Mouse (Mus musculus) CH12.LX (cell line): ENCODE data around the gene Pigu.

Source experiments
- CTCF ChIP-seq, 2 experiments: IDR thresholded peaks in 1 of 2; conservative IDR thresholded peaks in 1 of 2; 2 replicates each; pipeline ENCODE4 v1.5.1; 2011 to 2012; ENCODE audit warnings: low read depth in 2 of 2, low read length in 2 of 2, improper control_type of control experiment in 1 of 2, inconsistent platforms in 1 of 2, mild to moderate bottlenecking in 1 of 2, moderate library complexity in 1 of 2
- E2F4 ChIP-seq: IDR thresholded peaks from 2 replicates; pipeline ENCODE4 v1.6.1; 2011; ENCODE audit warnings: low read depth, low read length, improper control_type of control experiment; ENCODE audit not compliant: insufficient replicate concordance
- EP300 ChIP-seq: IDR thresholded peaks from 2 replicates; pipeline ENCODE4 v1.6.1; 2011; ENCODE audit warnings: low read length, improper control_type of control experiment
- HCFC1 ChIP-seq: IDR thresholded peaks from 2 replicates; pipeline ENCODE4 v1.6.1; 2012; ENCODE audit warnings: low read depth, mild to moderate bottlenecking, inconsistent platforms, low read length, improper control_type of control experiment
- MAZ ChIP-seq: IDR thresholded peaks from 2 replicates; pipeline ENCODE4 v1.6.1; 2012; ENCODE audit warnings: low read depth, mild to moderate bottlenecking, inconsistent platforms, low read length, improper control_type of control experiment, moderate library complexity
- NRF1 ChIP-seq: IDR thresholded peaks from 2 replicates; pipeline ENCODE4 v1.6.1; 2014; ENCODE audit warnings: low read depth, mild to moderate bottlenecking, inconsistent platforms, low read length, improper control_type of control experiment, moderate library complexity
- POLR2A ChIP-seq: IDR thresholded peaks from 2 replicates; pipeline ENCODE4 v1.6.1; 2011; ENCODE audit warnings: low read depth, mild to moderate bottlenecking, improper control_type of control experiment, low read length
- POLR2AphosphoS2 ChIP-seq: IDR thresholded peaks from 2 replicates; pipeline ENCODE4 v1.6.1; 2011; ENCODE audit warnings: low read depth, low read length, improper control_type of control experiment
- ZC3H11A ChIP-seq: IDR thresholded peaks from 2 replicates; pipeline ENCODE4 v1.6.1; 2012; ENCODE audit warnings: low read depth, mild to moderate bottlenecking, inconsistent platforms, low read length, improper control_type of control experiment
- ZMIZ1 ChIP-seq: IDR thresholded peaks from 2 replicates; pipeline ENCODE4 v1.6.1; 2012; ENCODE audit warnings: low read depth, mild to moderate bottlenecking, inconsistent platforms, low read length, improper control_type of control experiment

DNA sequence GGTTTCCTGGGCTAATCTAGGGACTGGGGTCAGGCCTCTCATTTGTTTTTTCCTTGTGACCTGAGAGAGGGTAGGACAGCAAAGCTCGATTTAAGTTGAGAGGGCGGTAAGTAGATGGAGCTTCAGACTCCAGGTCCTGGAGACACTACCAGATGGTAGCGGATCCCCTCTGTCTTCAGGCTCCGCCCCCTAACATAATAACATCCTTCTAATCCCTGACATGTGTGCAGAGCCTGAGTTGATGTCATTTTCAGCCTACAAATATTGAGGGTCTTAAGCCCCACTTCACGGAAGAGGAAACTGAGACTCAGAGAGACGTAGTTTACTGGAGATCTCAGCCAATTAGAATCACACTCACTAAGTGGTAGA is 25.1 kb upstream of the Pigu start:
- TF ChIP-seq POLR2A (no peak), MAZ (no peak), NRF1 (no peak), HCFC1 (no peak), POLR2AphosphoS2 (no peak), CTCF (conservative IDR thresholded peaks at IDR 0.05 in 1 of 2, IDR thresholded peaks at IDR 0.05 in 1 of 2; ENCODE audit: low read depth in 2 of 2, low read length in 2 of 2) (no peak), ZMIZ1 (no peak), ZC3H11A (no peak), EP300 (no peak), E2F4 (no peak)
